Mouse (Mus musculus) kidney, adult 11 months (tissue): Measurements from ENCODE around the gene Igsf23.
"Not testable (repeated sequence)": the region's sequence is repeated elsewhere in the genome, so short reads cannot be mapped to it uniquely, and the experiment has no call there.

ENCODE experiments used
- DNase-seq: peaks from one replicate; pipeline ENCODE4 v3.0.0; 2022

The Igsf23 gene

GRCm38 (mm10) chr7:19935171-19935751, 15.3 kb downstream of the Igsf23 start:
- DNase-seq: no peak

GRCm38 (mm10) chr7:19932877-19933809, 17.4 kb downstream of the Igsf23 start:
- DNase-seq: peak; percentile 53

- no peak for DNase-seq
Observed at GRCm38 (mm10) chr7:19932133-19932876, 18.3 kb downstream of the Igsf23 start.

- DNase-seq: not testable (repeated sequence)
Observed at GRCm38 (mm10) chr7:19930481-19930880, 20.1 kb downstream of the Igsf23 start.

- no peak for DNase-seq
Observed at GRCm38 (mm10) chr7:19928486-19928885, 22.1 kb downstream of the Igsf23 start.

GRCm38 (mm10) chr7:19926849-19927480, 23.6 kb downstream of the Igsf23 start:
- DNase-seq: peak; percentile 33

- DNase-seq: no peak
Observed at GRCm38 (mm10) chr7:19925376-19925775, 25.2 kb downstream of the Igsf23 start.

DNA sequence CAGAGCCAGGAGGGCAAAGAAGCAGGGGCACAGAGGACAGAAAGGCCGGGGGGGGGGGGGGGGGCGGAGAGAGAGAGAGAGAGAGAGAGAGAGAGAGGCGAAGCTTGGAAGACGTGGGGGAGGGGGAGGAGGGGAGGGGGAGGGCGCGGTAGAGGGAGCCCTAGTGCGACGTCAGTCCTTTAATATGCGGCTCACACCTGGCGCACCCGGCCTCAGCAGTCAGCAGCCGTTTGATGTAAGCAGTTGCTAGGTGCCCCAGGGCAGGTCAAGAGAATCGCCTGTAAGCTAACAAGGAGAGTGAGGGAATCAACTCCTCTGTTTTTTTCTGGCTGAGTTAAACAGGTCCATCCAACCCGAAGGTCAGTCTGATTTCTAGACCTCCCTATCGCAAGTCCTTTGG, 26.8 kb downstream of the Igsf23 start:
- no peak for DNase-seq

DNA sequence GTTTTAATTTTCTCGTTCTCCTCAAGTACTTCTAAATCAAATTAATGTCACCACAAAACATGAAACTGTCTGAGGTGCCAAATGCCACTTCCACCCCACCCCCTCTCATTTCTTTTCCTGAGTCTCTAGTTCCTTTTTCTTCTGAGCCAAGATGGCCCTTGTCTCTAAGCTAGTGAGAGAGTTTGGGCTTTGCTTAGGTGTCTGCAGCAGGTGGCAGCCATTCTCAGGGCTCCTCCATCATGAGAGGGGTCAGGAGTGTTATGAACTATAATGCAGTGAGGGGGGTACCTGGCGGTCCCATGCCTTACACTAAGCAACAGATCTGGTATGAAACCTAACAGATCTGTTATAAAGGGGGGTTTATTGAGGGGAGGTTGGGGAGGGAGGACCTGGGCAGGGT, 27.2 kb downstream of the Igsf23 start:
- DNase-seq: no peak

- DNase-seq: peak; percentile 85
Observed at GRCm38 (mm10) chr7:19920506-19921261, 29.9 kb downstream of the Igsf23 start, which contains the start of gene Pvr. Gene Pvr, minus strand, starts transcription at chr7:19921160.

- DNase-seq: no peak
Observed at GRCm38 (mm10) chr7:19920166-19920505, 30.4 kb downstream of the Igsf23 start.

DNA sequence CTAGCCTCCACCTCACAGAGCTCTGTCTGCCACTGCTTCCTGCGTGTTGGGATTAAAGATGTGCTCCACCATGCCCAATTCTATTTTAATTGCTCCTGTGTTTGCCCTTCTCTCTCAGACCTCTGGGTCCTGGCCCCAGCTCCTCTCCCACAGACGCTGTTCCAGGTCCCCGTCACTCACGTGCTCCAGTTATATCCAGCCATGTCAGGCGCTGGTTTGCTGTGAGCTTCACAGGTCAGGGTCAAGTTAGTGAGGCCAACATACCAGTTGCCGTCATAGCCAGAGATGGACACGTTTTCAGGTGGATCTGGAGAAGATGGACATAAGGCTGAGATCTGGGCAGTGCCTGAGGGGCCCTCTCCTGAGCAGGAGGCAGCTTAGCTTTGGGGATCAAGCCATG, 36.0 kb downstream of the Igsf23 start:
- no peak for DNase-seq

DNA sequence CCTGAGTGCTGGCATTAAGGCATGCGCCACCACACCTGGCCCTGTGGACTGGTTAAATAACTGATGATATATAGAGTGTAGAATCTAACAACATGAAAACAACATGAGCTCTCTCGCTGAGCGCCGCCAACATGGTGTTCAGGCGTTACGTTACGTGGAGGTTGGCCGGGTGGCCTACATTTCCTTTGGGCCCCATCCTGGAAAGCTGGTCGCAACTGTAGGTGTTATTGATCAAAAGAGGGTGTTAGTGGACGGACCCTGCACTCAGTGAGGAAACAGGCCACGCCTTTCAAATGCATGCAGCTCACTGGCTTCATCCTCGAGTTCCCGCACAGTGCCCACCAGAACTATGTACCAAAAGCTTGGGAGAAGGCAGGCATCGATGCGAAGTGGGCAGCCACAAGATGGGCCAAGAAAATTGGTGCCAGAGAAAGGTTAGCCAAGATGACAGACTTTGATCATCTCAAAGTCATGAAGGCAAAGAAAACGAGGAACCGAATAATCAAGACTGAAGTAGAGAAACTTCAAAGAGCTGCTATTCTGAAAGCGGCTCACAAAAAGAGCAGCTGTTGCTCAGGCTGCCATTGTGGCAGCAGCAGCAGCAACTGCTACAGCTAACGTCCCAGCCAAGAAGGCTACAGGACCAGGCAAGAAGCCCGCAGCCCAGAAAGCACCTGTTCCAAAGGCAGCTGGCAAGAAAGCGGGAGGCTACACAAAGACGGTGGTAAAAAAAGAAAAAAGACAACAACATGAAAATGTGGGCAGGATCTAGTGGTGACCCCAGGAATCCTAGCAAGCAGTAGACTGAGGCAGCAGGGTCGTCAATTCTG, 38.6 kb downstream of the Igsf23 start:
- no peak for DNase-seq

- no peak for DNase-seq
Observed at GRCm38 (mm10) chr7:19911292-19911658, 39.3 kb downstream of the Igsf23 start.

GRCm38 (mm10) chr7:19910421-19911291, 39.9 kb downstream of the Igsf23 start:
- peak; percentile 63 for DNase-seq

GRCm38 (mm10) chr7:19889881-19890280, 60.7 kb downstream of the Igsf23 start:
- peak; percentile 37 for DNase-seq

- no peak for DNase-seq
Observed at GRCm38 (mm10) chr7:19887849-19888248, 62.7 kb downstream of the Igsf23 start, which contains the start of gene Ceacam19. Gene Ceacam19, minus strand, starts transcription at chr7:19887965.
